Mouse (Mus musculus) c-Kit-negative CD71-positive TER-119-positive erythroid progenitor cells, embryonic 14.5 days (primary cell): ENCODE measurements around the gene Zfpm1.

Experiments
- DNase-seq: peaks from one replicate; pipeline ENCODE4 v3.0.0-alpha.2; 2013; ENCODE audit warnings: low read depth, low spot score

Gene Zfpm1

GRCm38 (mm10) chr8:122282035-122282358 lies at the start of gene Zfpm1:
Gene Zfpm1, plus strand, starts transcription at chr8:122282141.
- DNase-seq, result no peak

DNA sequence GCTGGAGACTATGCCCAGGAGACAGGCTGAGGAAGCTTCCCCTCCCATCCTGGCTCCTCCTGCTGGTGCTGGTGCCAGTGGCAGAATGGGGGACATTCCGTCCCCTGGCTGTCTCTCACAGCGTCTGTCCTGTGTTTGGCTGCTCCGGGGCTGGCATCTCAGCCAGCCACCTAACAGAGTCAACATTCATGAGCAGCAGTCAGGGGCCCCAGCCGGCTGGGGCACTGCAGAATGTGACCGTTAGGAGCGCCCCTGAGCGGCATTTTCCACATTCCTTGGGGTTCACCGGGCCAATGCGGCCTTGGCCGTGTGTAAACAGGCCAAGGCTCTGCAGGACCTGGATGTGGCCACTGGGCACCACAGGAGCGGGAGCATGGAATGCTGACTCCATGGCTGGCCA lies 47.9 kb upstream of the Zfpm1 start:
- no peak for DNase-seq

DNA sequence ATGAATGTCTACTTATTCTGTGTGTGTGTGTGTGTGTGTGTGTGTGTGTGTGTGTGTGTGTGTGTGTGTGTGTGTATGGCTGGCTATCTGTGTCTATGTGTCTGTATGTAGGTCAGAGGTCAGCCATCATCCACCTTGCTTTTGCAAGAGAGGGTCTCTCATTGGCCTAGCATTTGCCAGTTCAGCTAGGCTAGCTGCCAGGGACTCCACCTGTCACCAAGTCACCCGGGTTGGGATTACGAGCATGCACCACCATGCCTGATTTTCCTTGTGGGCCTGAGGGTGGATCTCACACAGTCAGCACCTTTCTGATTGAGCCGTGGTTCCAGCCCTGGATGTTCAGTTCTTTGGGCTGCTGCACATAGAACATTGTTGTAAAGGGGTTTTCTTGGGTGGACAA lies 45.4 kb upstream of the Zfpm1 start:
- DNase-seq, result no peak

DNA sequence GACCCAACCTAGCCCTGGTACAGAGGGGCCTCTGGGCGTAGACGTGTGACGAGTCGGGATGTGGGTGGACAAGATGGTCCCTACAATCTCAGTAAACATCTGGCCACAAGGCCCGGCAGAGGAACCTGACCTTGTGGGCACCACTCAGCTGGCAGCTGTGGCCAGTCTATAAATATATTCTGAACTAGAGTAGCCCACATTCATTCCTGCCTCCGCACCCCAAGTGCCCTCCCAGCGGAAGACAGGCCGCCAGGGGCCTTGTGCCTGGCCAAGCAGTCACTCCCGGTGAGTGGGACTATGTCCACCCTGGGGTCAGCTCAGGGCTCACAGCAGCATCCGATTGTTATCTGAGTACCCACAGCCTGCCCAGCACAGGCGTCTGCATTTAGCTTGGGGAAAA lies 43.7 kb upstream of the Zfpm1 start:
- no peak for DNase-seq

- DNase-seq, result no peak
Observed at GRCm38 (mm10) chr8:122238731-122239130, 43.2 kb upstream of the Zfpm1 start.

GRCm38 (mm10) chr8:122240241-122241026 lies 41.5 kb upstream of the Zfpm1 start:
- no peak for DNase-seq

DNA sequence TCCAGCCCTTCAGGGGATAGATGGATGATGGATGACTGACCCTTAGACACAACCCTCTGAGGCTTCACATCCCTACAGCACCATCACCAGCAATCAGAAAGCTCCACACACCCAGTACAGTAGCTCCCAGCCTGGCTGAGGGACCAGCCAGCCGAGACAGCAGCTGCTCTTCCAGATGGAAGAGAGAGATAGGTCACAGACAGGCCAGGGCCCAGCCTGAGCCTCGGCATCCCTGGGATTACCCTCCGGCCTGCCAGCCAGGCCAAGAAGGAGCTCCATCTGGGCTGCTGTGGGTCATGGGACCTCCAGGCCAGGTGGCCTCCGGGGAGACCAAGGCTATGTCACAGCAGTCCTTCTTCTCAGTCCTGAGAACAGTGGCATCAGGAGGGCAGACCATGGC lies 38.6 kb upstream of the Zfpm1 start:
- DNase-seq, result no peak

DNA sequence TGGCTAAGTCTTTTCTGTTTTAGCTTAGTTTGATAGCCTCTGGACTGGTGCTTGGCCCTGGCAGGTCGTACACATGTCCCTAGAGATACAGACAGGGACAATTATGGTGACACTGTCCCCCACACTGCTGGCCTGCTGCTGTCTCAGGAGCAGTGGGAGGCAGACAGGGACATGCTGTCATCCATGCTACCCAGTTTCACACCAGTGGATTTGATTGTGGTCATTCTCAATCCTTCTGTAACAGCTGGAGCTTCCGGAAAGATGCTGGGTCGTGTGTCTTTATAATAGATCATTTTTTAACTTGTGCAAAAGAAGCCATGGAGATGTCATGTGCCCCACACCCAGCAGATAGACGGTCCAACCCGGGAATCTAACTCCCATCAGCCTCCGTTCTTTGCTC lies 36.8 kb upstream of the Zfpm1 start:
- no peak for DNase-seq

DNA sequence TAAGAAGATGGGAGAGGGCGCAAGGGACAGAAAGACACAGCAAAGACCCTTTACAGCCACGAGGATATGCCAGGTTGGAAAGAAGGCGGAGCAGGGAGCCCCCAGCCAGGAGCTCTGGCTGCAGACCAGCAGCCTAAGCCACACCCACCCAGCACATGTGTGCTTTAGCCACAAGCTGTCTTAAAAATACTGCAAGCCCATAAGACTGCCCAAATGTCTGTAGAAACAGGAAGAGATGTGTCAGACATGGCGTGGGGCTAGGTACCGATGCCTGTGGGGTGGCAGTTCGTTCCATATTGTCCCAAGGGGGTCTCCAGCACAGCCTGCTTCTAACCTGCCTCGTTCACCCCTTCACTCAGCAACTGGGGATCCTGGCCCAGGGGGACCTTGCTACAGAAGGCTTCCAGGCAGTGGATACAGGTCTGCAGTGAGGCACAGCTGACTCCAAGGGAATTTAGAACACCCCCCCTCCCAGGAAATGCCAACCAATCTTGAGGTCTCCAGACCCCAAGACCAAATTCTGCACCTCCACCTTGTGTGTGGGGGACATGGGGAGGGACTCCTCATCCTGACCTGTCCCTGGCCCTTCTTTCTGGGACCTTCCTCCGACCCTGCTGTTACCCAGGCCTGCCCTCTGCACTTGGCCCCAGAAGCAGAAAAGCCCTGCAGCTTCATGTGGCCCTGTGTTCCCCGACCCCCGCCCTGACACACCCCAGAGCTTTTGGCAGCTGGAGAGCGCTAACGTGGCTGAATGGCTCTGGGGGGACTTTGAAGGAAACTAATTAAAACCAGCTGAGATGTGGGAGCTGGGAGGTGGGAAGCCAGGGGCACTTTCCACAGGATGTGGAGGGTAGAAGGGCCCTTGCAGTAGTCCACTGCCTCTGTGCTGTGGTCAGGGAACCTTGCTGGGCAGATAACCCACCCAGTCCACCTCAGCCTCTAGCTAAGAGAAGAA lies 35.4 kb upstream of the Zfpm1 start:
- no peak for DNase-seq

DNA sequence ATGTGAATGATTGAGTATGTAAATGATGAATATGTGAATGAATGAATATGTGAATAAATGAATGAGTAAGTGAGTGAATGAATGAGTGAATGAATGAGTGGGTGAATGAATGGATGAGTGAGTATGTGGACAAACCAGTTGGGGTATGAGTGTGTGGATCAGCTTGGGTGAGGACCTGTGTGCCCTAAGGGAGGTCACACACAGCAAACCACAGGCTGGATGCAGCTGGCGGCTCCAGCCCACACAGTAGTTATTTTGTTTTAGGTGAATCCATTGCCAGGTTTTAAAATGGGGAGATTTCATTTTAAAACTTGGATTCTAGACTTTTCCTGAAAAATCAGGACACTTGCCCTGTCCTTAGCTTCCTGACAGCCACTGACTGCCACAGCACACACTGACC lies 30.2 kb upstream of the Zfpm1 start:
- no peak for DNase-seq

DNA sequence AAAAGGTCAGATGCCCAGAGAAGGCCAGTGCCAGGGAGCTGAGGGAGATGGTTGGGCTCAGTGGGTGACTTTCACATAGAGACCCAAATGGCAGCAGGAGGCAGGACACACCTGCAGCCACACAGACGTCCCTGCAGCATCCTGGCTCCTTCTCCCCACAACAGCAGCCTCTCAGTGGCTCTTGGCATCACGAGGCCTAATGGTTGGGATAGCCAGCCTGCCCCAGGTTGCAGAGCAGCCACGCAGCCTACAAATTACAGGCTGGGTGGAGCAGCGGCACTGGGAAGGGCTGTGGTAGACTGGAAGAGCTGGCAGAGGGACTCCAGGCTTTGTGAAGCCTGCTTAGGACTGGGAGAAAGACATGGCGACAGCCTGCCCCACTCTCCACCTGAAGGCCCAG lies 29.6 kb upstream of the Zfpm1 start:
- no peak for DNase-seq

DNA sequence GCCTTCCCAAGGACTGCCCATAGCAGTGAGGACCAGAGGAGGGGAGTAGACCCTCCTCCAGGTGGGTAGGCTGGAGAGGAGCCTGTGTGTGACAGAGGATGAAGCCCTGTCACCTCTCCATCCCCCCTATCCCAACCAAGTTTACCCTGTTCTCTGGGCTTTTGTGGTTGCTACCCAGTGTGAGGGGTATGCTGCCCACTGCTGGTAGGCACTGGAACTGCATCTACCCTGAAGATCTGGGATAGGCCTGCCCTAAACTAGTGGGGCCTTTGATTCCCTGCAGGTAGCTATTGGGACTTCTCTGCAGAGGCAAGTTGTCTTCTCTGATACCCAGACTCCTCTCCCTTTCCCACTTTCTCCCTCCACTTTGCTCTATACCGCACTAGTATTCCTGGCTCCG lies 22.6 kb upstream of the Zfpm1 start:
- no peak for DNase-seq

DNA sequence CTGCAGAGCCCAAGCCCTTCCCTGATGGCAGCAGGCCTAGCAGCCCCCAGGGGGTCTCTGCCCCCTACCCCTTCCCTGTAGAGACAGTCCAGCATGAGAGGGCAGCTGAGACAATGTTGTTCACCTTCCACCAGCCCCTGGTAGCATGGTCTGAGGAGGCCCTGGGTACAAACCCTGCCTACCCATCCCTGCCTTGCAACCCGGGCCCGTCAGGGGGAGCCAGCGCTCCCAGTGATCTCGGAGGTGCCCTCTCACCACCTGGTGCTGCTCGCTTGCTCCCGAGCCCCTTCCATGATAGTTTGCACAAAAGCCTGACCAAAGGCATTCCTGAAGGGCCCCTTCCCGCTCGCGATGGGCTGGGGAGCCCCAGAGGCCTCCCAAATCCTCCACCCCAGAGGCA lies 21.2 kb upstream of the Zfpm1 start:
- DNase-seq, result no peak

GRCm38 (mm10) chr8:122262835-122263234 lies 19.1 kb upstream of the Zfpm1 start:
- no peak for DNase-seq

DNA sequence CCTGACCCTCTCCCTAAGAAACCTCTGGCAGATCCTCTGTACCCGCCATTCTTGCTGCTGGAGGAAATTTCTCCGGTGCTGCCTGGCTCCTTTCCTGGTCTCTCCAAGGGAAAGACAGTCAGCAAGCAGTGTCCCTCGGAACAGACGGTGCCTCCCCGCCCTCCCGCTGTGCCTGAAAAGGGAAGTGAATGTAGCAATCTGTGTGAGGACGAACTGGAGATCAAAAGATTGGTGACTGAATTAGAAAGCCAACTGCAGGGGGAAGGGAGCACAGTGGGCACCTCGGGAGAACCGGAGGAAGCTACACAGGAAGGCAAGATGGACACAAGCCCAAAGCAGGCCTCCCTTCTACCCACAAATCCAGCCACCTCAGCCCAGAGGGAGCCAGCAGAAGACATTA lies 17.7 kb upstream of the Zfpm1 start:
- DNase-seq, result no peak

- no peak for DNase-seq
Observed at GRCm38 (mm10) chr8:122265522-122265921, 16.4 kb upstream of the Zfpm1 start.

GRCm38 (mm10) chr8:122266867-122267266 lies 15.1 kb upstream of the Zfpm1 start:
- no peak for DNase-seq

DNA sequence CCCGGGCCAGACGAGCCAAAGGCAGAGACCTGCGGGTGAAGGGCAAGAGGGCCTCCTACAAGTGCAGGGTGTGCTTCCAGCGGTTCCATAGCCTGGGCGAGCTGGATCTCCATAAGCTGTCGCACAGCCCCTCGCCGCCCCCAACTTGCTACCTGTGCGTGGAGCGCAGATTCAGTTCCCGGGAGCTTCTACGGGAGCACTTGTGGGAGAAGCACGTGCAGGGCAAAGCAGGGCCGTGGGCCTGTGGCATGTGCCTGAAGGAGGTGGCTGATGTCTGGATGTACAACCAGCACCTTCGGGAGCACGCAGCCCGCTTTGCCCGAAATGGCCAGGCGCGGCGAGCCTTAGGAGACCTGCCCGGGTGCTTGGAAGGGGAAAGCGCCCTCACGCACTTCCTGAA lies 13.1 kb upstream of the Zfpm1 start:
- no peak for DNase-seq

- DNase-seq, result no peak
Observed at GRCm38 (mm10) chr8:122269404-122269803, 12.5 kb upstream of the Zfpm1 start.

DNA sequence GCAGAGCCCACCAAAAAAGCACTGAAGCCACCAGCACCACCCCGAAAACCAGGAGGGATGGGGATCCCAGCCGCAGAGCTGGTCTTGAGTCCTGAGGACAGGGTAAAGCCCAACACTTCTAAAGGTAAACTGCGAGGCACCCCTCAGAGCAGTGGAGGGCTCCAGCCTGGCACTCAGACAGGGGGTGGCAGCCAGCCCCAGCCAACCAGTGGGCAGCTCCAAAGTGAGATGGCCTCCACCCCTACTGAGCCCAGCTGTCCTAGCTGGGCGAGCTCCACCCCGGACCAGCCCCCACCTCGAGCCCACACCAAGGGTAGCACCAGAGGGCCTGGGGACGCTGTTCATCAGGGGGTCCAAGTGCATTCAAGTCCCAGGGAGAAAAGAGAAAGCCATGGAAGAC lies 11.4 kb upstream of the Zfpm1 start:
- no peak for DNase-seq

DNA sequence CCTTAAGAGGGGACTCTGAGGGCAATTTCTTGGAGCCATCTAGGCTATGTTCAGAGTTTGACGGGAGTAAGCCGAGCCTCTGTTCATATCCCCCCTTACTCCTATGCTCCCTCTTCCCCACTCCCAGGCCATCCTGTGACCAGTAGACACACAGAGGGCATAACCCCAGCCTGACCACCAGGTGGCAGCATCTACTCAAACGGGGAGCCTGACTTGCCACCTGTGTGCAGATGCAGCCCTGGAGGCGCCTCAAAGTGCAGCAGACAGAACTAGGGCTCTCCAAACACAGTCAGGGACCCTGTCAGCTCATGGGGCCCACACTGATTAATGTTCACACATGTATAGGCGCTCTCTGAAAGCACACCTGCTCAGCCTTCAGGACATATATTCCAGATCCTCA lies 8.8 kb upstream of the Zfpm1 start:
- no peak for DNase-seq

- no peak for DNase-seq
Observed at GRCm38 (mm10) chr8:122273826-122274225, 8.1 kb upstream of the Zfpm1 start.
